Mouse (Mus musculus): ENCODE data around the gene Lemd2. TPM values are rescaled to one million over a fixed set of nuclear protein-coding genes. Genes with fewer than 3 reads are reported as not detected.

The Lemd2 gene
- polyA plus RNA-seq, 1 experiment from 2014 or later: 9.6 TPM

DNA sequence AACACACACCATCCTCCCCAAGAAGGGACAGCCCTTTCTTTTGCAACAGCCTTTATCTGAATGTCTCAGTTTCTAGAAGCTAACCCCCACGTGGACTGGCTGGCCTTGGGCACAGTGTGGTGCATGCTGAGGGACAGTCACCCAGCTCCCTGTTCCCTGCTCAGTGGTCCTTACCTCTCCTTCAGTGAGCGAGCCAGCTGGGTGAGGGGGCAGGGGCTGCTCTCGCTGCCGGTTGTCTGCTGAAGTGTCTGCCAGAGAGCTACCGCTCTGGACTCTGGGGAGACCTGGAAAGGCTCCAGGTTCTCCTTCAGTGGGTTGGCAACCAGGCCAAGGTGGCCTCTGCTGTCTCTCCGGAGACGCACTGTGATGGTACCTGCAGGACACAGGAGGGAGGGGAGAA, 53.4 kb downstream of the Lemd2 start:
- H3K27ac ChIP-seq (replicated peaks): no peak overlapping the region
- TF ChIP-seq CTCF (IDR thresholded peaks at IDR 0.05; ENCODE audit: low read depth): no peak
- H3K27me3 ChIP-seq (ENCODE audit: control insufficient read depth, insufficient read depth, low read length): no peaks in the 10 kb centered on the region
- H3K4me1 ChIP-seq (replicated peaks; ENCODE audit: control insufficient read depth, insufficient read depth): peaks cover 9% of the 10 kb centered on the region
- WGBS: 60% methylated on average over 7 of the region's 7 CpGs
- H3K36me3 ChIP-seq (ENCODE audit: control insufficient read depth, insufficient read depth, low read length): no peaks in the 10 kb centered on the region
- no peak overlapping the region for H3K4me2 ChIP-seq (replicated peaks; ENCODE audit: low read depth)
- no peaks in the 10 kb centered on the region for H3K9me3 ChIP-seq (ENCODE audit: control insufficient read depth, low read length)
- H3K9ac ChIP-seq (ENCODE audit: low read length): no peak overlapping the region
- ATAC-seq (ENCODE audit: low FRiP score, low TSS enrichment): no peak
- DNase-seq (ENCODE audit: low spot score): no peak
- H3K4me3 ChIP-seq (ENCODE audit: low read depth, low read length): no peak overlapping the region

DNA sequence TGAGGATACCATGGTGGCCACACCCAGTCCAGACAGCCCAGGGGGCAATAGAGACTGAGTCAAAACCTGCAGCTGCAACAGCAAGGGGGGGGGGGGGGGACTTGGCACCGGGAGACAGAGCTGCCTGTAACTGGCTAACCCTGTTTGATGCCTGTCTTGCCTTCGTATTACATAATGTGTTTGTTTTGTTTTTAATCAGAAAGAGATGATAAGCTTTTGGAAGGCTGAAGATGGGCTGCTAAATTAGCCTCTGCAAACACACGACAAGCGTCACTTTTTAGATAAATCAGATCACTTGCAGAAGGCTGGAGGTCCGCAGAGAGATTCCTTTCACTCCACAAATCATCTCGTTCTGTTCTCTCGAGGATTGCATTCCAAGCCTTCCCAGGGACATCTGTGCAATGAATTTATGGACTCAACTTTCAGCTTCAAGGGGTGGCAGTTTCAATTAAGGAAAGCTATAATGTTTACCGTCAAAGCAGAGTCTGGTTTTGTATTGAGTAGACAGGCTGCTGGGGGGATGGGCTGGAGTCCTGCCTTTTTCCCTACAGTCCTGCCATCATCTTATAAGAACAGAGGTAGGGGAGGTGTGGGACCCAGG, 57.8 kb downstream of the Lemd2 start:
- no peak overlapping the region for H3K4me2 ChIP-seq (replicated peaks; ENCODE audit: low read depth)
- 7% methylated on average over 8 of the region's 8 CpGs for WGBS

DNA sequence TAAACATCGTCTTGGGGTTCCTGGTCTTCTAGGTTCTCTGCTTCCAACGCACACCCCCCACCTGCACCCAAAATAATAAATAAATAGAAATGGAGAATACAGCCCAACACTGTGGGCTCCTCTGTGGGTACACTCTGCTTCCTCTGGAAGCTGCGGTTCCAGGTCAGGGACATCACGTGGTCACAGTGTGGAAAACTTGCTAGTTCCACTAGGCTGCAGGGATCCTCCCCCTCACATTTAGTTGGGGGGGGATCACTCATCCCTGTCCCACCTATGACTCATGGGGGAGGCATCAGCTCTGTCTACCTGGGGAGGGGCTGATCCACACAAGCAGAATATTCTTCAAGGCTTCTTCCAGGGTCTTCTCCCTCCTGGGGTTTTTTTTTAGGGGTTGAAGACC, 60.1 kb downstream of the Lemd2 start:
- Histone ChIP-seq H3K4me1 (replicated peaks; ENCODE audit: control insufficient read depth, insufficient read depth) (no peaks in the 10 kb centered on the region), H3K27ac (replicated peaks) (no peak overlapping the region), H3K4me3 (ENCODE audit: low read depth, low read length) (no peak overlapping the region), H3K4me2 (replicated peaks; ENCODE audit: low read depth) (no peak overlapping the region), H3K36me3 (ENCODE audit: control insufficient read depth, insufficient read depth, low read length) (no peaks in the 10 kb centered on the region), H3K9ac (ENCODE audit: low read length) (no peak overlapping the region), H3K9me3 (ENCODE audit: control insufficient read depth, low read length) (no peaks in the 10 kb centered on the region), H3K27me3 (ENCODE audit: control insufficient read depth, insufficient read depth, low read length) (no peaks in the 10 kb centered on the region)
- WGBS: 69% methylated on average over 4 of the region's 4 CpGs
- DNase-seq (ENCODE audit: low spot score) (no peak), ATAC-seq (ENCODE audit: low FRiP score, low TSS enrichment) (no peak)
- TF ChIP-seq EP300 (optimal IDR thresholded peaks at IDR 0.05) (no peak), CTCF (IDR thresholded peaks at IDR 0.05; ENCODE audit: low read depth) (no peak)

More for the DNA sequence above, 57.8 kb downstream of the Lemd2 start:
- Histone ChIP-seq H3K9me3 (ENCODE audit: control insufficient read depth, low read length) (no peaks in the 10 kb centered on the region), H3K27me3 (ENCODE audit: control insufficient read depth, insufficient read depth, low read length) (no peaks in the 10 kb centered on the region), H3K4me1 (replicated peaks; ENCODE audit: control insufficient read depth, insufficient read depth) (no peaks in the 10 kb centered on the region), H3K27ac (replicated peaks) (no peak overlapping the region), H3K9ac (ENCODE audit: low read length) (no peak overlapping the region), H3K36me3 (ENCODE audit: control insufficient read depth, insufficient read depth, low read length) (no peaks in the 10 kb centered on the region), H3K4me3 (ENCODE audit: low read depth, low read length) (no peak overlapping the region)
- ATAC-seq (ENCODE audit: low FRiP score, low TSS enrichment) (no peak), DNase-seq (ENCODE audit: low spot score) (no peak)
- no peak for TF ChIP-seq EP300 (optimal IDR thresholded peaks at IDR 0.05)
- TF ChIP-seq CTCF (IDR thresholded peaks at IDR 0.05; ENCODE audit: low read depth): no peak

DNA sequence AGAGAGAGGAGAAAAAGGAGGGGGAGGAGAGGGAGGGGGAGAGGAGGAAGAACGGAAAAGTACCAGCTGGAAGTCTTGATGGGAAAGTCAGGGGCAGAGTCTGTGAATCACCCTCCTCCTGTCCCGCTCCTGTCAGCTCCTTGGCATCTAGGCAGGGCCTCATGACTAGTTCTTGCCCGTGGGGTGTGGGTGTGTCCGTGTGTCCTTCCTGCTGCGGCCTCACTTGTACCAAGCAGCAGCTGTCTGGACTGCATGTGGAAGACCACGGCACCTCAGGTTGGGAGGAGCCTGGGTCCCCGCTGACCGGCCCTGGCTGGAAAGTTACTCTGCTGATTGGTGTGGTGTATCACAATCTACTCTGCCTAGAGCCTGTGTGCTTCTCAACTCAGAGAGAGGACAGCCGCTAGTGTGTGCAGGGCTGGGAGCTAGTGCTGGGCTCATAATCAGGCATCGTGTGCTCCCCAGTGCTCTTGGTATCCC, 62.3 kb downstream of the Lemd2 start:
- peak overlapping the region; percentile 81 for H3K27ac ChIP-seq (replicated peaks)

DNA sequence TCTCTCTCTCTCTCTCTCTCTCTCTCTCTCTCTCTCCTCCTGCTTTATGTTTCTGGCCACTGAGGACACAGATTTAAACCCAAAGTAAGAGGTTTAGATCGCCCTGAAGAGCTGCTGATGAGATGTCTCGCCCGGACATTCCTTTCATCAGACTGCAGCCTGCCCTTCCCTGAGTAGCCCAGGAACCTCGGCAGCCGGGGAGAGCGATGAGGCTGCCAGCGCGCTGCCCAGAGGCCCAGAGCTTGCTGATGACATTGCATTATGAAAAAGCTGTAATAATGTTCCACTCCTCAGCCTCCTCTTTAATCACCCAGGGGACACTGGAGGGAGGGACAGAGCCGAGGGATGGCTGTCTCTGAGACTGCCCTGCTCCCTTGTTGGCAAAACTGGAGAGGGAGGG, 64.0 kb downstream of the Lemd2 start:
- Histone ChIP-seq H3K27me3 (ENCODE audit: control insufficient read depth, insufficient read depth, low read length) (no peaks in the 10 kb centered on the region), H3K4me1 (replicated peaks; ENCODE audit: control insufficient read depth, insufficient read depth) (no peaks in the 10 kb centered on the region), H3K4me3 (ENCODE audit: low read depth, low read length) (no peak overlapping the region), H3K27ac (replicated peaks) (no peak overlapping the region), H3K9ac (ENCODE audit: low read length) (no peak overlapping the region), H3K9me3 (ENCODE audit: control insufficient read depth, low read length) (no peaks in the 10 kb centered on the region), H3K4me2 (replicated peaks; ENCODE audit: low read depth) (no peak overlapping the region), H3K36me3 (ENCODE audit: control insufficient read depth, insufficient read depth, low read length) (no peaks in the 10 kb centered on the region)
- ATAC-seq (ENCODE audit: low FRiP score, low TSS enrichment): no peak
- TF ChIP-seq EP300 (optimal IDR thresholded peaks at IDR 0.05): no peak
- no peak for TF ChIP-seq CTCF (IDR thresholded peaks at IDR 0.05; ENCODE audit: low read depth)
- 61% methylated on average over 9 of the region's 9 CpGs for WGBS
- no peak for DNase-seq (ENCODE audit: low spot score)

More for the DNA sequence above, 62.3 kb downstream of the Lemd2 start:
- Histone ChIP-seq H3K4me2 (replicated peaks; ENCODE audit: low read depth) (0 out of 2 replicates have a peak overlapping the region, but pooled peaks have one; percentile 20), H3K9ac (ENCODE audit: low read length) (0 out of 2 replicates have a peak overlapping the region, but pooled peaks have one; percentile 38), H3K4me3 (ENCODE audit: low read depth, low read length) (no peak overlapping the region), H3K9me3 (ENCODE audit: control insufficient read depth, low read length) (no peaks in the 10 kb centered on the region), H3K36me3 (ENCODE audit: control insufficient read depth, insufficient read depth, low read length) (no peaks in the 10 kb centered on the region), H3K4me1 (replicated peaks; ENCODE audit: control insufficient read depth, insufficient read depth) (no peaks in the 10 kb centered on the region), H3K27me3 (ENCODE audit: control insufficient read depth, insufficient read depth, low read length) (no peaks in the 10 kb centered on the region)
- TF ChIP-seq CTCF (IDR thresholded peaks at IDR 0.05; ENCODE audit: low read depth) (no peak), EP300 (optimal IDR thresholded peaks at IDR 0.05) (no peak)
- WGBS: 16% methylated on average over 9 of the region's 10 CpGs
- ATAC-seq (ENCODE audit: low FRiP score, low TSS enrichment): peak; percentile 79
- peak; percentile 65 for DNase-seq (ENCODE audit: low spot score)

Other genes starting within 250 kb of the Lemd2 start
- gene Zbtb9, start 231.3 kb downstream of the Lemd2 start, polyA plus RNA-seq (2015; fragmentation: Nextera tagmentation; extraction: Ambion mirVana): 6.9 and 7.8 TPM in 2 replicates
- 3.5 and 3.6 TPM in 2 replicates for gene Bak1, start 175.5 kb downstream of the Lemd2 start, polyA plus RNA-seq (2015; fragmentation: Nextera tagmentation; extraction: Ambion mirVana)
- 5.9 and 6.6 TPM in 2 replicates for gene Itpr3, start 147.2 kb downstream of the Lemd2 start, polyA plus RNA-seq (2015; fragmentation: Nextera tagmentation; extraction: Ambion mirVana)
- 234 and 250 TPM in 2 replicates for gene Uqcc2, start 70.6 kb downstream of the Lemd2 start, polyA plus RNA-seq (2015; fragmentation: Nextera tagmentation; extraction: Ambion mirVana)
- gene Ip6k3, start 36.7 kb downstream of the Lemd2 start, polyA plus RNA-seq (2015; fragmentation: Nextera tagmentation; extraction: Ambion mirVana): 0.13 and 0.16 TPM in 2 replicates